Mouse (Mus musculus) lung, postnatal 36 days (tissue): Measurements from ENCODE around the gene Cdk20.
"Not testable (repeated sequence)": the region's sequence is repeated elsewhere in the genome, so short reads cannot be mapped to it uniquely, and the experiment has no call there.

ENCODE experiments used
- DNase-seq: peaks from one replicate; pipeline ENCODE4 v3.0.0; 2022; ENCODE audit warnings: mixed read lengths

Cdk20 gene

GRCm38 (mm10) chr13:64424347-64424746 is 7.8 kb upstream of the Cdk20 start:
- DNase-seq, result no peak

GRCm38 (mm10) chr13:64425280-64425679 is 6.8 kb upstream of the Cdk20 start:
- DNase-seq, result no peak

GRCm38 (mm10) chr13:64429328-64429727 is 2.8 kb upstream of the Cdk20 start:
- no peak for DNase-seq

GRCm38 (mm10) chr13:64437801-64438200 is 5.7 kb downstream of the Cdk20 start:
- no peak for DNase-seq

GRCm38 (mm10) chr13:64438863-64439452 is 6.8 kb downstream of the Cdk20 start:
- peak; percentile 79 for DNase-seq

GRCm38 (mm10) chr13:64439471-64439870 is 7.4 kb downstream of the Cdk20 start:
- no peak for DNase-seq

GRCm38 (mm10) chr13:64440592-64440991 is 8.5 kb downstream of the Cdk20 start:
- no peak for DNase-seq

GRCm38 (mm10) chr13:64443263-64443894 is 11.3 kb downstream of the Cdk20 start:
- DNase-seq, result peak; percentile 76

- DNase-seq, result no peak
Observed at GRCm38 (mm10) chr13:64445254-64445920, 13.3 kb downstream of the Cdk20 start.

GRCm38 (mm10) chr13:64447947-64448346 is 15.8 kb downstream of the Cdk20 start:
- peak; percentile 69 for DNase-seq

- DNase-seq, result no peak
Observed at GRCm38 (mm10) chr13:64448729-64449128, 16.6 kb downstream of the Cdk20 start.

- DNase-seq, result no peak
Observed at GRCm38 (mm10) chr13:64450001-64450794, 18.1 kb downstream of the Cdk20 start.

- not testable (repeated sequence) for DNase-seq
Observed at GRCm38 (mm10) chr13:64457225-64457978, 25.3 kb downstream of the Cdk20 start.

GRCm38 (mm10) chr13:64458181-64458580 is 26.1 kb downstream of the Cdk20 start:
- no peak for DNase-seq

- DNase-seq, result peak; percentile 23
Observed at GRCm38 (mm10) chr13:64462581-64462980, 30.5 kb downstream of the Cdk20 start.

GRCm38 (mm10) chr13:64465166-64465565 is 33.1 kb downstream of the Cdk20 start:
- DNase-seq, result no peak

- DNase-seq, result peak; percentile 14
Observed at GRCm38 (mm10) chr13:64467886-64468285, 35.8 kb downstream of the Cdk20 start.

- no peak for DNase-seq
Observed at GRCm38 (mm10) chr13:64477968-64478367, 45.9 kb downstream of the Cdk20 start.

GRCm38 (mm10) chr13:64479960-64480359 is 47.8 kb downstream of the Cdk20 start:
- no peak for DNase-seq

GRCm38 (mm10) chr13:64489886-64490285 is 57.8 kb downstream of the Cdk20 start:
- peak; percentile 5 for DNase-seq
